In the genomic region with DNA sequence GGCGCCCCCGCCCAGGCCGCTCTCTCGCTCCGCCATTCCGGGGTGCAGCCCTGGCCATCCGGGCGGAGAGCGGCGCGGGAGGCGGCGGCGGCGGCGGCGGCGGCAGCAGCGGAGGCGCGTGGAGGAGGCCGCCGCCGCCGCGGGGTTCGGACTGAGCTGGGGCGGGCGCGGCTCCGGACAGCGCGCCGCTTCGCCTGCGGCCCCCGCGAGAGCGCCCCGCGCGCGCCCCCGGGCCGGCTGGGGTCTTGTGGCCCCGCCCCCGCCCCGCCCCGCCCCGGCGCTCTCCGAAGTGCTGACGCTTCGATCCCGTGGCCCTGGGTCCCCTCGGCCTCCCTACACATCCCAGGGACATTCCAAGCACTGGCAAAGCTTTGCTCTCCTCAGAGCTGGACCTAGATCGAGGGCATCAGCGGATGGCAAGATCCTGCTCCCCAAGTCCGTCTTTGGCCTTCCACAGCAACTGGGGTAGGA, we compare ENCODE assay signal across 7 mouse cellular contexts. TPM values are rescaled to one million over a fixed set of nuclear protein-coding genes. Genes with fewer than 3 reads are reported as not detected.
DNase-seq lines count a peak whose midpoint lies in the region; ATAC-seq and TF ChIP-seq lines count a peak whose summit lies in the region.

A gene (minus strand): TSS at position 173 of the 471 bp plus-strand sequence.

- H3K4me3 ChIP-seq in lung, adult 2 months (replicated peaks; ENCODE audit: extremely low read depth, low read depth, low read length): peak within 1 kb of the TSS; percentile 54
- H3K4me3 ChIP-seq in bone marrow macrophage, adult 2 months (ENCODE audit: insufficient read depth, low read length): peak within 1 kb of the TSS; percentile 37
- peak within 1 kb of the TSS; percentile 64 for H3K4me3 ChIP-seq in embryonic facial prominence, embryonic 13.5 days
- H3K4me3 ChIP-seq in kidney, postnatal 0 days (replicated peaks; ENCODE audit: low read depth, low read length): peak within 1 kb of the TSS; percentile 55

- peaks cover 17% of the 10 kb centered on the region for H3K27me3 ChIP-seq in embryonic facial prominence, embryonic 13.5 days
- H3K27me3 ChIP-seq in kidney, postnatal 0 days (ENCODE audit: insufficient read depth, low read length): no peaks in the 10 kb centered on the region

- peaks cover 5% of the 10 kb centered on the region; the same call in 1 of the 2 replicates for H3K4me1 ChIP-seq in lung, adult 2 months (ENCODE audit: control insufficient read depth, insufficient read depth, low read length)
- H3K4me1 ChIP-seq in bone marrow macrophage, adult 2 months (ENCODE audit: control insufficient read depth, insufficient read depth, low read length): 0 out of 2 replicates have a peak, but pooled peaks cover 2% of the 10 kb centered on the region
- H3K4me1 ChIP-seq in embryonic facial prominence, embryonic 13.5 days: peaks cover 9% of the 10 kb centered on the region; the same call in 1 of the 2 replicates
- H3K4me1 ChIP-seq in kidney, postnatal 0 days (replicated peaks; ENCODE audit: insufficient read depth, low read length): no peaks in the 10 kb centered on the region

- WGBS in lung, adult 2 months: 2% methylated on average over 42 of the region's 59 CpGs
- 1% methylated on average over 40 of the region's 59 CpGs for WGBS in embryonic facial prominence, embryonic 13.5 days
- WGBS in kidney, postnatal 0 days: 3% methylated on average over 50 of the region's 59 CpGs

- H3K9me3 ChIP-seq in embryonic facial prominence, embryonic 13.5 days: no peaks in the 10 kb centered on the region
- H3K9me3 ChIP-seq in kidney, postnatal 0 days (replicated peaks; ENCODE audit: low read length): no peaks in the 10 kb centered on the region

- peaks cover 27% of the 10 kb centered on the region for H3K36me3 ChIP-seq in embryonic facial prominence, embryonic 13.5 days
- peaks cover 14% of the 10 kb centered on the region; the same call in 1 of the 2 replicates for H3K36me3 ChIP-seq in kidney, postnatal 0 days (ENCODE audit: insufficient read depth, low read length)

- no peak for TF ChIP-seq POLR2A in lung, adult 2 months (IDR thresholded peaks at IDR 0.05; ENCODE audit: borderline replicate concordance, extremely low read depth, low read depth, low read length)
- no peak for TF ChIP-seq POLR2A in bone marrow macrophage, adult 2 months (IDR thresholded peaks at IDR 0.05; ENCODE audit: borderline replicate concordance, low read depth, low read length)

- peak within 1 kb of the TSS; percentile 76 for H3K9ac ChIP-seq in embryonic facial prominence, embryonic 13.5 days
- H3K9ac ChIP-seq in kidney, postnatal 0 days (ENCODE audit: low read depth, low read length): peak within 1 kb of the TSS; percentile 50

- no peak for TF ChIP-seq CTCF in lung, adult 2 months (IDR thresholded peaks at IDR 0.05; ENCODE audit: insufficient read depth, low read length)
- TF ChIP-seq CTCF in bone marrow macrophage, adult 2 months (IDR thresholded peaks at IDR 0.05; ENCODE audit: low read depth, low read length): no peak
- no peak for TF ChIP-seq CTCF in kidney, postnatal 0 days (IDR thresholded peaks at IDR 0.05; ENCODE audit: low read depth)

- no peak for DNase-seq in lung, adult 2 months
- DNase-seq in lung, postnatal 25 days (ENCODE audit: low spot score): no peak
- DNase-seq in kidney, postnatal 0 days (ENCODE audit: low spot score): peak; percentile 52
- peak; percentile 13 for DNase-seq in lung, postnatal 10 days
- DNase-seq in adipocyte (ENCODE audit: low spot score): no peak

- H3K4me2 ChIP-seq in embryonic facial prominence, embryonic 13.5 days: peak within 1 kb of the TSS; percentile 90
- peak within 1 kb of the TSS; percentile 87 for H3K4me2 ChIP-seq in kidney, postnatal 0 days (ENCODE audit: low read length)

- 0 out of 2 replicates have a peak, but pooled peaks have one; percentile 60 for ATAC-seq in embryonic facial prominence, embryonic 13.5 days (ENCODE audit: insufficient number of reproducible peaks, insufficient read depth, low FRiP score, low TSS enrichment, low read depth)
- ATAC-seq in kidney, postnatal 0 days (replicated peaks; ENCODE audit: low FRiP score, low read depth): peak; percentile 74

- H3K27ac ChIP-seq in bone marrow macrophage, adult 2 months (ENCODE audit: insufficient read depth, low read depth, low read length): no peak within 1 kb of the TSS
- H3K27ac ChIP-seq in embryonic facial prominence, embryonic 13.5 days: no peak within 1 kb of the TSS
- H3K27ac ChIP-seq in kidney, postnatal 0 days: no peak within 1 kb of the TSS

RNA-seq across cellular contexts. Expression of the gene that starts here (rescaled TPM):
- 18.3 and 23.2 TPM in 2 replicates for polyA plus RNA-seq in lung, adult 2 months (2012; rRNA removed)
- polyA plus RNA-seq in bone marrow macrophage, adult 2 months (2012; ENCODE audit: insufficient read depth, insufficient read length, missing spikeins): 0.25 TPM in 1 of 2 replicates, not detected in the other
- 22.0 and 23.9 TPM in 2 replicates for polyA plus RNA-seq in embryonic facial prominence, embryonic 13.5 days (2015; fragmentation: Nextera tagmentation; extraction: Ambion mirVana)
- polyA plus RNA-seq in kidney, postnatal 0 days (2015; fragmentation: Nextera tagmentation; extraction: Ambion mirVana): 25.9 and 28.2 TPM in 2 replicates

Comparison
In these comparisons a context has a peak if more than half of its experiments do, and no peak if none do; other contexts are left out.
1. RNA of the gene that starts here (polyA plus RNA-seq): 25.9 to 28.2 TPM in kidney, postnatal 0 days, 22.0 to 23.9 TPM in embryonic facial prominence, embryonic 13.5 days and 18.3 to 23.2 TPM in lung, adult 2 months; 0.25 TPM in bone marrow macrophage, adult 2 months; every median in the first group is over 10 times any median in the second.
2. DNase-seq: peak in kidney, postnatal 0 days (single experiment) and lung, postnatal 10 days (single experiment); none in lung, adult 2 months (single experiment), lung, postnatal 25 days (single experiment) and adipocyte (single experiment).
3. Peak in every context shown above with its lines, with median percentiles within 50 percentile points of each other: H3K4me3 ChIP-seq.